Mouse (Mus musculus) erythroid progenitor cell, adult 5-6 weeks (primary cell): ENCODE data around the gene Pgs1. TPM values are rescaled to one million over a fixed set of nuclear protein-coding genes. Genes with fewer than 3 reads are reported as not detected.

Source experiments
- ATAC-seq: replicated peaks from 2 replicates; pipeline ENCODE4 v1.8.0; 2016; ENCODE audit warnings: moderate number of reproducible peaks, mild to moderate bottlenecking, moderate TSS enrichment, inconsistent platforms; ENCODE audit not compliant: poor library complexity, low FRiP score, severe bottlenecking
- total RNA-seq, 2 experiments: library from RNA; stranded (forward) in 1 of 2; stranded (reverse) in 1 of 2; fragments of 150-400 nt in 1 of 2; fragments of 186-747, 209-891 nt in 1 of 2; gene quantifications; 2 replicates each; pipeline versions ENCODE4 v1.2.3 to v1.2.4; 2015 to 2017; ENCODE audit warnings: low replicate concordance in 2 of 2

Pgs1 gene
- 10.1 and 13.3 TPM in 2 replicates for total RNA-seq (2015; ENCODE audit: low replicate concordance)
- 5.1 and 22.5 TPM in 2 replicates for total RNA-seq (2017; ENCODE audit: low replicate concordance)

DNA sequence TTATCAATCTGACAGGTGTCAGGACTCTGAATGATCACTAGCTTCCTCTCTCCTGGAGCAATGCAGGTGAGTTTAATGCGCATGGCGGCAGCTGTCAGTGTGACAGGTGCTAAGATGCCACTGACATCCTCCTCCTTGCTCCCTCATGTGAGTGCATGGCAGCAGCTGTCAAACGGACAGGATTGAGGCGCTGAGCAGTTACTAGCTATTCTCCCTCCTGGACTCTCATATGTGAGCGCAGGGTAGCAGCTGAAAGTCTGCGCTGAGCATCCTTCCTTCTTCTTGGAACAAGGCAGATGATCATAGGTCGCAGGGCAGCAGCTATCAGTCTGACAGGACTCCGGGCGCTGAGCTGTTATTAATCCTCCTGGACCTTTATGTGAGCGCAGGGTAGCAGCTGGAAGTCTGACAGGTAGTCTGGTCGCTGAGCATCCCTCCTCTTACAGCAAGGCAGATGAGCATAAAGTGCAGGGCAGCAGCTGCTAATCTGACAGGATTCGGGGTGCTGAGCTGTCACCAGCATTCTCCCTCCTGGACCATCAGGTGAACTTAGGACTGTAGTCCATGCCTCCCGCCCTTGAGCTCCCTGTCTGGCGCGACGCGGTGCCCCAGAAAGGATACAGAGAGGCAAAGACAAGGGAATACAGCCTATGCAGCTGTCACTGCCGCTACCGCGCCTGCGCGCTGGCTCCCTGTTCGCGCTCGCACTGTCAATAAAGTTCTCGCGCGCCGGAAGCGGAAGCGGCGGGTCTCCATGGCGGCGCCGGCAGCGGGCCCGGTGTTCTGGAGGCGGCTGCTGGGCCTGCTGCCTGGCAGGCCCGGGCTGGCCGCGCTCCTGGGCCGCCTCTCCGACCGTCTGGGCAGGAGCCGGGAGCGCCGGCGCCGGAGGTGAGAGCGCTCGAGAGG, at the start of gene Pgs1:
Gene Pgs1 (plus strand): TSS at position 167 of the 906 bp plus-strand sequence.
- ATAC-seq: peak; percentile 87

DNA sequence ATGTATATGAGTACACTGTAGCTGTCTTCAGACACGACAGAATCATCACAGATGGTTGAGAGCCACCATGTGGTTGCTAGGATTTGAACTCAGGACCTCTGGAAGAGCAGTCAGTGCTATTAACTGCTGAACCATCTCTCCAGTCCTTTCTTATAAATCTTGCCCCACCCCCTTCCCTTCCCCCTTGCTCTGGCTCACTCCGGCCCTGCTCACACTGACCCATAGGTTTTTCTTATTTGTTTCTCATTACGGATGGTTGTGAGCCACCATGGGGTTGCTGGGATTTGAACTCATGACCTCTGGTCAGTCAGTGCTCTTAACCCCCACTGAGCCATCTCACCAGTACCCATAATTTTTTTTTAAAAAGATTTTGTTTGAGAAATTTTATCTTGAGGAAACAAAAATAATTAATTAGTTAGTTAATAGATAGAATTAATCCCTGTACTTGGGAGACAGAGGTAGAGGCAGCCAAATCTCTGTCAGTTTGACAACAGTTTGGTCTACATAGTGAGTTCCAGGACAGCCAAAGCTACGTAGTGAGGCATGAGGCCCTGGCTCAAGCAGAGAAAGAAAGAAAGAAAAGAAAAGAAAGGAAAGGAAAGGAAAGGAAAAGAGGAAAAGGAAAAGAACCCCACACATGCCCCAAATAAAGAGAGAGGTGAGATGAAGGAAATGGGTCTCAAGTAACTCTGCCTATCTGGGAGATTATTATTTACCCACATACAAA, 46.9 kb upstream of the Pgs1 start:
- no peak for ATAC-seq

DNA sequence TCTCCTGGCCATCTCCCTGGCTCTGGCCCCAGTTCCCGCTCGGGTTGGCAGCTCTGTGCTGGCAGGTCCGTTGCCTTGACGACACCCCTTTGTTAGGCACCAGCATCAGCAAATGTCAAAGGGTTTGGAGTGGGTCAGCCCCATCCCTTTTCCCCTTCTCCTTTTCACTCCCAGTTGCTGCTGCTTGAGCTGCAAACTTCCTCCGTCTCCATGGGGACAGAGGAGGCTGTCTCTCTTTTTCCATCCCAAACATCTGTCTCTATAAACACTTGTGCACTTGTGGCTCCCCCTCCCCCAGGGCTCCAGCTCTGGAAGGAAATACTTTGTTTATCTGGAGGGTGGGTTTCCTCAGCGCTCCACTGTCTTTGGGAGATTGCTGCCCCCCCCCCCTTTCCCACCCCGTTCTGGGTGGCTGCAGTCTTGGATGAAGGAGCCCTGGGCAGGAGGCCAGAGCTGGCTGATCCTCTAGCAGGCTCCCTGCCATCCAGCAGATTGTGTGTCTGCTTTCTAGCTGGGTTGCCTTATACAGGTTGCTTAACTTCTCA, 46.3 kb upstream of the Pgs1 start:
- ATAC-seq: no peak

DNA sequence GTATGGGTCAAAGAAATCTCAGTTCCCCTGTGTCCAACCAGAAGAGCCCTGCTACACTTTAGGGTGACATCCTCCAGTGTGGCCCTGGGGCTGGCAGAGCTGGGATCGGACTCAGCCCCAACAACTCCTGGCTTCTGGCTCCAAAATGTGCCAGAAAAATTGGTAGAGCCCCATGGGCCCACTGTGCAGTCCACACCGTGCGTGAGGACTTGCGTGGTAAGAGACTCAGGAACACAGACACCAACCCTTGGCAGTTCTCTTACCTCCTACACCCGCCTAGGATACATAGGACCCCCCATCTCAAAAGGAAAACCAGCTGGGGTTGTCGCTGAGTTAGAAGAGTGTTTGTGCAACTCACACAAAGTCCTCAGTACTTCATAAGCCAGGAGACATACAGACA, 45.2 kb upstream of the Pgs1 start:
- peak; percentile 15; the same call in 1 of the 2 replicates for ATAC-seq

DNA sequence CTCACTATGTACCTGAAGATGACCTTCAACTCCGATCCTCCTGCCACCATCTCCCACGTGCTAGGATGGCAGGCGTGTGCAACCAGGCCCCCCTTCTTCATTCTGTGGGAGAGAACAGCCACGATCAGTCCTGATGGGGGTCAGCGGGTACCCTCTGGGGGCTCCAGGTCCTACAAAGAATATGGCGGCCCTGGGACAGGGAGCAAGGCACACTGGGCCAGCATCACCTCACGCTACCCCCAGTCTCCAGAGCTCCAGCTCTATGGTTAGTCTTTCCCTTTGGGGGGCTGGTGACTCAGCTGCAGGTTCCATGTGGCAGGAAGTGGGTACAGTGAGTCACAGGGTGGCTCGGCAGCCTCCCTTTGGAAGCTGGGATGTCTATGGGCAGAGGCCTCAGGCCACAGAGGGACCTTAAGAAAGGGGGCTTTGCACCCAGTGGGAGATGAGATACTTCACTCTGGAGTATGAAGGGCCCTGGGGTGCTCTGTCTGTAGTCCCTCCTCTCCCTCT, 44.7 kb upstream of the Pgs1 start:
- no peak for ATAC-seq

DNA sequence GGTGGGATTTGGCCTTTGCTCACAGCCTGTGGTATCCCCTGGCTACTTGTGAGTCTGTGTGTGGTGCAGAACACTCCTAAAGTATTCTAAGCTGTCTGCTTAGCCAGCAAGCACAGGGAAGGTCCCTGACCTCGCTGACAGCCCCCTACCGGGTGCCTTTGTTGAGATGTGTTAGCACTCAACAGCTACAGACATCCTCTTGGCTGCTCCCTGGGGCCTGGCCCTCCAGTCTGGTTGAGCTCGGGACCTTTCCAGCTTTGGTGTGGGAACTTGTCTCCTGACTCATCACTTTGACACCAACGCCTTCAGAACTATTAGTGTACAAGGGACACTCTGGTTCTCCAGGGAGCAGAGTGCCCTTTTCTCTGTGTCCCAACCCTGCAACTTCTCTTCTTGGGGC, 44.2 kb upstream of the Pgs1 start:
- no peak for ATAC-seq

DNA sequence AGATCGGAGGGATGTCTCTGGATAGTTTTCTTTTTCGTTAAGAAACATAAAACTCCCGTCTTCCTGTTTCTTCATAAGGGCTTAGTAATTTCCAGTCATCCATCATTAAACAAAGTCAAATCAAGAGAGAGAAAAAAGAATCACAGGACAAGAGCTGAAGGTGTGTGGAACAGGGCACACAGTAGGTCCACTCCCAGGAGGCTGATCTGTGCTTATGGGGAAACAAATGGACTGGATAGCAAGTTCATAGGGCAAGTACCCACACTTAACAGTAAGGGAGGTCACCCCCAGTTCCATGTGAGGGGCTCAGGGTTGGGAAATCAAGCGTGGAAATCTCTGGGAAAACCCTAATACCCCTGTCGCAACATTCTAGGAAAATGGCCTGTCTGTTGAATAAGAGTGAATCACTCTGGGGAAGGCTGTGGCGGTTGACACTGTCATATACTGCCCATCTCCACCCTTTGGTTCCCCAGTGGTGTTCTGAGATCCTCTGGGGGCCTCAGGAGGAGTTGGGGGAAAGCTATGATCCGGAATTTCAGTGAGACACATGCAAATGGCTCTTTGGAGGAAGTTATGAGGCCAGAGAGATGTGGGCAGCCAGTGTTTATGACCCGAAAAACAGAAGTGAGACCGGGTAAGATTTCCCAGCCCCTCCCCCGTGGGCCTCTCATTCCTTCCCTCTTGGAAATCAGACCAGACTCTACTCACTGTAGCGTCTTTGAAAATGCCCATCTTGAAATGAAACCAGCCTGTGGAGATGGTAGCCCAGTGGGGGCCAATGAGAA, 39.7 kb upstream of the Pgs1 start:
- ATAC-seq: no peak

DNA sequence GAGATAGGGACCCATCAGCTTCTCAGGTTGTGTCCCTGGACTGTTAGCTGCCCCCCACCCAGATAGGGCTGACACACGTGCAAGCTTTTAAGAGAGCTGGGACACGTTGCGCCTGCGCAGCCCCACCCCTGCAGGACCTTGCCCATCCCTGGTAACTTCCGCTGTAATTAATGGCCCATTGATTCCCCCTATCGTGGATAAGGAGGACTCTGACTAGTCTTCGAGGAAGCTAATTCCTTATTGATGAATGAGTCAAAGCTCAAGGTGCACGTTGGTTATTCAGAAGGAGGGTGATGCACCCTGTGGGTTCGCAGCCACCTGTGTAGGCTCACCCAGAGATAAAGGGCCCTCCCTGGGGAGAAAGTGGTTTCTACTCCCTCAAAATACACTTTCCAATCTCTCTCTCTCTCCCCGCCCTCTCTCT, 39.1 kb upstream of the Pgs1 start:
- no peak for ATAC-seq

DNA sequence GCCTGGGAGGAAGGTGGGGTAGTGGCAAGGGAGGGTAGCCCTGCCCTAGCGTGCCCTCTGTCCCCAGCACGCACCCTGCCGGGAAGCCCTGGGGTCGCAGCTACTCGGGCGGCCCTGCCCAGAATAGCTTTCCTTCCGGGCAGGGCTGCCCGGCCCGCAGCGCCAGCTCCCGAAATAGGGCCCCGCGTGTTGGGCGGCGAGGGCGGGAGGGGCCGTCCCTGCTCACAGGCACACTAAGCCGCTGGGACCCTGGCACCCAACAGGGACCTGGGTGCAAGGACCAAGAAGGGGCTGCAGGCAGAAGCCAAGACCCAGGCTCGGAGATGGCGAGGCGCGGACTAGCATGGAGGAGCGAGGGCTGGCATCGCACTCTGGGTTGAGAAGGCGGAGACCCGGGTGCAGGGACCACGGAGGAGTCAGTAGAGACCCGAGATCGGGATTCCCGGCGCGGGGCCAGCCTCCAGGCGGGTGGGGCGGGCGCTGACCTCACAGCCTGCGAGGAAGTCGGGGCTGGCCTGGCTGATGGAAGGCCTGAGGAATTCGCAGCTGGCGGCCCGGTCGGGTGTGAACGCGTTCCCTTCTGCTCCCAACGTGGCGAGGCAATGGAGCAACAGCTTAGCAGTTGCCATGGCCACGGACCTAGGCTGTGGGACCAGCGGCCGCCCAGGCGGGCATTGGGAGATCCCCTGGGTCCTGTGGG, 36.5 kb upstream of the Pgs1 start:
- ATAC-seq: no peak

DNA sequence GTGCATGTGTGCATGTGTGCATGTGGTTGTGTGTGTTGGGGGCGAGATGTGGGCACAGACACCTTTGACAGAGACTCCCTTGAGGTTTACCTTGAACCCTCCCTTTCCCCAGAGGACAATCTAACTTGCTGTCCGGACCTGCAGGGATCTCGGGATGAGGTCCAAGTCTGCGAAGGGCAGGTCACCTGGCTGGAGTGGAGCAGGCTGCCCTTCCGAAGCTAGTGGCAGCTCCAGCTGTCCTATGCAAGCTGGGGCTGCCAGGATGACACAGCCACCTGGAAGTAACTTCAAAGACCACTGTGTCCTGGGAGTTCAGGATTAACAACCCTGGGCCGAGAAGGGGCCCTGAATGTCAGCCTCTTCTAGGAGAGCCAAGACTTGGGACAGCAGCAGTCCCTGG, 34.7 kb upstream of the Pgs1 start:
- no peak for ATAC-seq

DNA sequence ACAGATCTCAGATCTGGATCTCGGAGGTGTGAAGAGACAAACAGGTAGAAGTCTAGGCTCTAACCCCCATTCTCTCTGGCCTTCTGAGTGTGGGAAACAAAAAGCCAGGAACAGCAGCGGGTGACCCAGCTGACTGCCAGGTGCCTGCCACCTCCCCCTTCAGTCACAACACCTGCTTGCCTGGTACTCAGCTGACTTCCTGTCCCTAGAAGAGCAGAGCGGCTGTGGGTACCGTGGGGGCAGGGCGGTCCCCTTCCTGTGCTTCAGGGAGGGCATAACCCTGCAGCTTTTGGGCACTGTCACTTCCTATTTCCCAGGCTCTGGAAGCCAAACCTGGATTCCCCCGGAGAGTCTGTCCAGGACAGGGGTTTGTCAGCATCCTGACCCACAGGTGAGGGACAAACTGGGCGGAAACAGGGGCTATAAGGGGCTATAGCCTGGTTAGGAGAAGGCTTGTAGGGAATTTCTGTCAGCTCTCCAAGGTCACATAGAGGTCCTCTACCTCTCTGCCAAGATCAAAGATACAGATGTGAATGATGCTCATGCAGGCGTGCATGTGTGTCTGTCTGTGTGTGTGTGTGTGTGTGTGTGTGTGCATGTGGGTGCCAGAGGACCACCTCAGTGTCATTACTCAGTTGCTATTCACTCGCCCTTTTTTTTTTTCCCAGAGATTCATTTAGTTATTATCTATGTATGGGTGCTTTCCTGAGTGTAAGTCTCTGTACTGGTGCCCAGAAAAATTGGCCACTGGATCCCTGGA, 33.7 kb upstream of the Pgs1 start:
- no peak for ATAC-seq

DNA sequence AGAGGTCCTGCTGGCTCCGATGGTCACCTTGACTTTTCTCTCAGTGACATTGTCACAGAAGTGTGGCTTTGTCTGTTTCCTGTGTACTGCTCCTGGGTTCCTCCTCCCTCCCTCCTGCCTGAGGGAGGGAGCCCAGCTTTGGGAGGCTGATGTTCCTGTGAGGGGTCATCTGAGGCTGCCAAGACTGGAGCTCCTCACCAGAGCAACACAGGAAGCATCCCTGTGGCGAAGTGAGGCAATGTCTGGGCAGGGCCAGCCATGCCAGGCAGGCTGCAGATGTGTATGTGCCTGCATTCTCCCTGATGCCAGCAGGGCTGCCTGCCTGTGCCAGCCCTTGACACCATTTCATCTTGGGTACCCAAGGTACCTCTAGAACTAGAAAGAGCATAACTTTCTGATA, 32.0 kb upstream of the Pgs1 start:
- ATAC-seq: no peak

DNA sequence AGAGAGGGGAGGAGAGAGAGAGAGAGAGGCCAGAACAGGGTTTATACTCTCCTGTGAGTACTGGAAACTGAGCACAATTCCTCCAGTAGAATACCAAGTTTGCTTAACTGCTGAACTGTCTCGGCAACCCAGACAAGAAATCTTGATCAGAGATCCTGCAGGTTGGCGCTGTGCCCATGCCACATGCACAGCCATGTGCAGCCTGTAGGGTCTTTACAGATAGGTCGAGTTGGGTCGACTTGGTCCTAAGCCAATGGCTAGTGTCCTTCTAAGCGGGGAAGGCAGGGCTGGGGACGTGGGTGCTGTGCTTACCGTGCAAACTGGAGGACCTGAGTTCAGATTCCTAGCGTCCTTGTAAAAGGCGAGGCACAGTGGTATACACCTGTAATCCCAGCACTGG, 31.3 kb upstream of the Pgs1 start:
- no peak for ATAC-seq

DNA sequence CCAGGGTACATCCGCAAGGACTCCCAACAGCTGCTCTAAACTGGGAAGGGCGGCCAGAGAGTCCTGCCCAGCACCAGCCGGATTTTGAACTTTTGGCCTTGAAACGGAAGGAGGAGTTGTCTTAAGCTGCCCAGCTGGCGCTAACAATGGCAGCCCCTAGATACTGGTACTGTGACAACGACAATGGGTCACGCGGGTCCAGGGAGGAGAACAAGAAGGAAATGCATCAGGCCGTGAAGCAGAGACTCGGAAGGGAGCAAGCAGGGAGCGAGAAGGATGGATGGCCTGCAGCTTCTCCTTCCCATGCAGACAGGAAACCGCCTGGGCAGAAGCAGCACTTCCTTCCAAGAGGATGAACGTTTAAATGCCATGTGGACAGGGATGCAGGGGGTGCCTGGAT, 30.5 kb upstream of the Pgs1 start:
- no peak for ATAC-seq

DNA sequence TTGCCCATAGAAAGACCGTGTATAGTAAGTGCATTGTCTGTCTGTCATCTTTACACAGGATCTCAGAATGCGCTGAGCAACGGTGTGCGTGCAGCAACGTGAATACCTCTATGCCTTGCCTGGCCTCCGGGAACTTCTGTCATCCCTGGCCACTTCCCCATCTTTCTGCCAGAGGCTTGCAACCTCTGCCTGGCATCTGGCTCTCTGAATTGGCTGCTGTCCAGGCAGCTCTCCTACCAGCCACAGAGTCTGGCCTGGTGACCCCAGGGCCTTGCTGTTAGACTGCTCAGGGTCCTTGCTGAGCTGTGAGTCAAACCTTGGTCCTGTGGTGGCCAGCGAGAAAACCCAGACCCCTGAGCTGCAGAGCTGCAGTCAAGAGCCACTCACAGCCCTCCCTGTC, 27.9 kb upstream of the Pgs1 start:
- no peak for ATAC-seq

DNA sequence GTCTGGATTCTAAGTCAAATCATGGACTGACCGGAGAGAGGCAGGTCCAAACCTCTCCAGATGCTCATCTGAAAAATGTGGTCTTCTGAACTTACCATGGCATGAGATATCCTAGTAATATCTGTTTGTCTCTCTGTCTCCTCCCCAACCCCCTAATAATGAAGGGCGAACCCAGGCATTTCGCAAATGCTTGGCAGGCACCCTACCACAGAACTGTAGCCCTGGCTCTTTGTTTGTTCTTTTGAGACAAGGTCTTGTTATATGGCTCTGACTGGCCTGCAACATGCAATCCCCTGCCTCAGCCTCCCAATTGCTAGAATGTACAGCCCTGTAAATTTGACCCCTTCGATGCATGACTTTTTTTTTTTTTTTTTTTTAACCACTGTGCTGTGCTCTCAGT, 26.9 kb upstream of the Pgs1 start:
- ATAC-seq: no peak

DNA sequence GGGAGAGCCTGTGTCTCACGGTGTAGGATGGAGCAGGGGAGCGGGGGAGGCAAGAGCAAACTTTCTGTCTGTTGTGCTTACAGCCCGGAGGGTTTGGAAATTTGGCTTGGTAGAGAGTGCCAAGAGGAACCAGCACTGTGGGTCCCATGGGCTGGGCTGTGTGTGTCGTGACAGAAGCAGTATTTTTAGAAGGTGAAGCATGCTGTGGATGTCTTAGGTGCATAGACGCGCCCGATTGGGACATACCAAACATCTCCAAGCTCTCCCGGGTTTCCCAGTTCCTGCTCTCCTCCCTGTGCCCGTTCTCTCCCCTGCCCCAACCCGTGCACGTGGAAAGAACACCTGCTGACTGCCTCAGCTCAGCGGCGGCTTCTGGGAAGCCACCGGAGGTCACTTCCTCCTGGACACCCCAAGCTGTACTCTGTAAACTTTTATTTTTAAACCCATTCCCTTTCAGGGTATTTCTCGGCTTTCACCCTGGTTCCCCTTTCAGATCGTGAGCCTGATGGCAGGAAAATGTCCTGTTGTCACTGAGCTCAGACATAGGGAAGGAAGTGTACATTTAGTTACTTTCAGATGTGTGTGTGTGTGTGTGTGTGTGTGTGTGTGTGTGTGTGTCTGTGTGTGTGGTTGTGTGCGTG, 26.2 kb upstream of the Pgs1 start:
- no peak for ATAC-seq

DNA sequence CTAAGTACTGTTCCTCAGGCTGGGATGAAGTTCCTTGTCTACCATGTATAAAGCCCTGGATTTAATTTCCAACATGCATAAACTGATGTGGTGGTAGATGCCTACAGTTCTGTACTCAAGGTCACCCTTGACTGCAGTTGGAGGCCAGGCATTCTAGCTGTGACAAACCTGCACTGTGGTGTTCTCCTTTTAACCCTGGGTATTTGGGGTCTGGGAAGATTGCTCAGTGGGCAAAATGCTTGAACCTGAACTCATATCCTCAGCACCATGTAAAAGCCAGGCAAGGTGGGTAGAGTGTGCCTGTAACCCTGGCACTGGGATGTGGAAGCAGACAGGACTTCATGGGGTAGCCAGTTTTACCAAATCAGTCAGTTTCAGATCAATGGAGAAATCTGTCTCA, 25.5 kb upstream of the Pgs1 start:
- no peak for ATAC-seq
